Mouse (Mus musculus) B cell, adult (primary cell): ENCODE results near the gene Mcm8. TPM values are rescaled to one million over a fixed set of nuclear protein-coding genes. Genes with fewer than 3 reads are reported as not detected.

Experiments
- total RNA-seq: library from RNA; stranded (reverse); gene quantifications from 4 replicates; pipeline ENCODE4 v1.2.4, GENCODE M21; 2023; ENCODE audit not compliant: inconsistent age

Mcm8 gene
- total RNA-seq, result 4.4 to 6.8 TPM (median 6.2 TPM) in 4 replicates

GRCm38 (mm10) chr2:132815608-132816314, at the start of gene Mcm8, which contains the start of gene Trmt6:
Gene Mcm8, plus strand, starts transcription at chr2:132816141.
Gene Trmt6, minus strand, starts transcription at chr2:132816055.

GRCm38 (mm10) chr2:132780978-132781377, 35.0 kb upstream of the Mcm8 start, which contains the start of gene Chgb:
Gene Chgb, plus strand, starts transcription at chr2:132781278.

GRCm38 (mm10) chr2:132846407-132847358, 30.7 kb downstream of the Mcm8 start, which contains the start of gene Crls1:
Gene Crls1, plus strand, starts transcription at chr2:132846666.

GRCm38 (mm10) chr2:132880844-132881645, 65.1 kb downstream of the Mcm8 start, which contains the start of gene Lrrn4:
Gene Lrrn4, minus strand, starts transcription at chr2:132880891.

Other genes starting within 250 kb of the Mcm8 start
- 140 to 147 TPM (median 141 TPM) in 4 replicates for gene Gpcpd1, start 228.4 kb upstream of the Mcm8 start, total RNA-seq
- 10.6 to 17.0 TPM (median 14.7 TPM) in 4 replicates for gene Shld1, start 129.2 kb upstream of the Mcm8 start, total RNA-seq
- not detected in 4 replicates for gene Chgb, start 34.9 kb upstream of the Mcm8 start, total RNA-seq
- gene Trmt6, start 86 bp upstream of the Mcm8 start, total RNA-seq, result 42.1 to 43.9 TPM (median 43.4 TPM) in 4 replicates
- 8.4 to 15.4 TPM (median 12.4 TPM) in 4 replicates for gene Crls1, start 30.5 kb downstream of the Mcm8 start, total RNA-seq
- 0.19 to 0.22 TPM in 2 of 4 replicates, not detected in the others for gene Lrrn4, start 64.8 kb downstream of the Mcm8 start, total RNA-seq
- not detected in 4 replicates for gene Fermt1, start 129.8 kb downstream of the Mcm8 start, total RNA-seq